Mouse (Mus musculus): Measurements from ENCODE around the gene Eefsec.

Eefsec gene

DNA sequence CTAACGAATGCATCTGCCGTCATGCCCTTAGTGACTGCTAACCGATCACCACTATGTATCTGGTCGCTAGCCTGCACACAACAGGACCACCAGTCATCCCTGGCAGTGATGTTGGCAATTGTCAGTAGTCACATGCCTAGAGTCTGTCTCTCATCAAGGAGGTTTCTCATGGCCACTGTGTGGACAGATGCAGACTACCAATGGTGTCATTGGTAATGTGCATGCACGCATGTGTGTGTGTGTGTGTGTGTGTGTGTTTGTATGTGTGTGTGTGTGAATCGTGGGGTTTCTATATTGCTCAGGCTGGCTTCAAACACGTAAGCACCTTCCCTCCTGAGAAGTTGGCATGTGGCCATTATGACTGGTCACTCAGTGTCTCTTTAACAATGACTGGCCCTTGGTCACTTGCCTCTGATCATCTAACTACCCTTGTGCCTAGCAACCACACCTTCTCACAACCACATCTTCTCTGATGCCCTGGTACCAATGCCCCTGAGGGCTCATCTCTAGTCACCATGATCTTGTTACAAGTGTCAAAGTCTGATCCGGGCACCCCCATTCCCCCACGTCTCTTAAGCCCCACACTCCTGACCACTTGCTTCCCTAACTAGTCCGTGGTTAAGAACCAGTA is 238.8 kb downstream of the Eefsec start:
- DNase-seq (ENCODE audit: low read depth), result no peak

All from naive thymus-derived CD4-positive, alpha-beta T cell, adult 2 months (primary cell).